Mouse (Mus musculus) kidney, adult 2 months (tissue): Measurements from ENCODE around the gene Ppp4r3b. TPM values are rescaled to one million over a fixed set of nuclear protein-coding genes. Genes with fewer than 3 reads are reported as not detected.

Experiments used
- DNase-seq: peaks from one replicate; pipeline ENCODE4 v3.0.0; 2021
- H3K27ac ChIP-seq: fragments of 200-500 bp; 2 replicates; pipeline ENCODE4 v1.5.1; 2012; ENCODE audit warnings: low read depth, low read length, control low read depth, inconsistent platforms; ENCODE audit not compliant: insufficient read depth
- H3K27me3 ChIP-seq: fragments of 200-500 bp; replicated peaks from 2 replicates; pipeline ENCODE4 v1.6.1; 2012; ENCODE audit warnings: mild to moderate bottlenecking, moderate library complexity, low read length, inconsistent platforms; ENCODE audit not compliant: control insufficient read depth, insufficient read depth
- H3K36me3 ChIP-seq: fragments of 200-500 bp; 2 replicates; pipeline ENCODE4 v1.6.1; 2012; ENCODE audit warnings: mild to moderate bottlenecking, moderate library complexity, low read length, inconsistent platforms; ENCODE audit not compliant: control insufficient read depth, insufficient read depth
- H3K4me1 ChIP-seq: fragments of 200-500 bp; 2 replicates; pipeline ENCODE4 v1.6.1; 2011; ENCODE audit warnings: low read length; ENCODE audit not compliant: control insufficient read depth, insufficient read depth
- H3K4me3 ChIP-seq: fragments of 200-500 bp; 2 replicates; pipeline ENCODE4 v1.5.1; 2011; ENCODE audit warnings: mild to moderate bottlenecking, low read depth, low read length, control low read depth; ENCODE audit not compliant: insufficient read depth
- CTCF ChIP-seq: fragments of 200-500 bp; conservative IDR thresholded peaks from 2 replicates; pipeline ENCODE4 v1.5.1; 2011; ENCODE audit warnings: low read depth, mild to moderate bottlenecking, control low read depth, low read length, moderate library complexity, mixed read lengths; ENCODE audit not compliant: insufficient read depth, insufficient read length
- POLR2A ChIP-seq: fragments of 200-500 bp; IDR thresholded peaks from one replicate; pipeline ENCODE4 v1.6.1; 2011; ENCODE audit warnings: low read depth, low read length, control low read depth
- WGBS: fragments of 180-500 bp; shearing (Covaris S2); methylation state at CpG from one replicate; pipeline ENCODE4 v1.1.7; 2018; 5-methylcytosine and 5-hydroxymethylcytosine counted together
- polyA plus RNA-seq: library from polyadenylated mRNA; depleted of rRNA; stranded (reverse); fragments of >200 nt; gene quantifications from 2 replicates; pipeline ENCODE4 v1.2.3, GENCODE M21; 2012; rRNA removed

The Ppp4r3b gene
- polyA plus RNA-seq, 1 experiment, result 8.7 TPM

DNA sequence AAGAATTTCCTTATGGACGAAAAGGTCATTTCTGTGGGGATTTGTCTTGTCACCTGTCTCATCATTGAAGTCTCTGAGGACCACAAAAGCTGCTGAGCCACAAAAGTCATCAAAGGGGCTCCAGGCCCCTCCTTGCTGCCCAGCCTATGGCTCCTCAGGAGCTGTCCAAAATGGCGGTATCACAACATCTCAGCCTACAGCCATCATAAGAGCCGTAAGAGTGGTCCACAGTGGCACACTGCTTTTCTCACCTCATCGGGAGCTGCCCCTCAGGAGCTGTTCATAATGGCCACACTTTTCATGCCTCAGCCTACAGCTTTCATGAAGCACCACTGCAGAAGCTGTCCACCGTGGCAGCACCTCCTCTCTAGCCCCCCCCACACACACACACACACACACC, 75.7 kb downstream of the Ppp4r3b start:
- WGBS, result over 99% methylated on average over 5 of the region's 5 CpGs

DNA sequence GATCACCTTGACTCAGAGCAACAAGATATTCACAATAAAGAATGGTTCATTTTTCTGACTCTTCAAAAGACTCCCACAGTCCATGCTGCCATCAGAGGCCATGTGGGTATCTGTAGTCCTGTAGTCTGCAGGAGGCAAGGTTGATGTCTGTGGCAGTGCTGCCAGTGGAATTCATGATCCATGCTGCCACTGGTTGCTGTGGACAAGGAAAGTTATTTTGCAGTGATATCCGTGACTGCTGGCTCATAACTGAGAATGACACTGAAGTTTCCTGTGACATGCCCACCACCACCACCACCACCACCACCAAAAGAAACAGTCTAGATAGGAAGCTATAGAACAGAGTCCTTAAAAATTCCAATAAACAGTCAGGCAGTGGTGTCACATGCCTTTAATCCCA, 82.0 kb downstream of the Ppp4r3b start:
- no peak overlapping the region for H3K27ac ChIP-seq

More for the DNA sequence above, 75.7 kb downstream of the Ppp4r3b start:
- H3K4me3 ChIP-seq, result no peak overlapping the region
- no peak overlapping the region for H3K27ac ChIP-seq
- no peak for DNase-seq
- H3K27me3 ChIP-seq, result no peaks in the 10 kb centered on the region
- no peak for TF ChIP-seq CTCF
- TF ChIP-seq POLR2A, result no peak
- 0 out of 2 replicates have a peak, but pooled peaks cover 6% of the 10 kb centered on the region for H3K4me1 ChIP-seq
- H3K36me3 ChIP-seq, result no peaks in the 10 kb centered on the region

DNA sequence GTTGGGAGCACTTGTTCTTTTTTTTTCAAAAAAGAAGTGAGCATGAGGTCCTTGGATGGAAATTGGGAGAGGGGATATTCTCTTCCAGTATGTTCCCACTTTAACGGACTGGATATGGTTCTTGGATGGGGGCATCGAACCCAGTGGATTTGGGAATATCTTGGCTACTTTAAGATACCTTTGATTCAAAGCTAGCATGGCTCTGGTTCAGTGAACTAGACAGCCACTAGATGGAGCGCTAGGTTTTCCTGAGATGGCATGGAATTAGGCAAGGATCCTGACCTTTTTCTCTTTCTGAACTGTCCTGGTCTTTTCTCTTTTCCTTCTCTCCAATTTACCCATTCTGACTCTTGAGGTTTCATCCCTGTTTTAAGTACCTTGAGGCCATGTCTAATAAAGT, 95.1 kb downstream of the Ppp4r3b start:
- Histone ChIP-seq H3K36me3 (no peaks in the 10 kb centered on the region), H3K4me3 (no peak overlapping the region), H3K27me3 (no peaks in the 10 kb centered on the region), H3K27ac (no peak overlapping the region), H3K4me1 (no peaks in the 10 kb centered on the region)
- 23% methylated on average over 3 of the region's 3 CpGs for WGBS
- peak; percentile 56 for DNase-seq
- TF ChIP-seq POLR2A, result no peak
- TF ChIP-seq CTCF, result peak; percentile 56

More for the DNA sequence above, 82.0 kb downstream of the Ppp4r3b start:
- no peaks in the 10 kb centered on the region for H3K36me3 ChIP-seq
- WGBS, result 65% methylated on average over 1 of the region's 1 CpGs
- TF ChIP-seq POLR2A (no peak), CTCF (no peak)
- H3K4me1 ChIP-seq, result no peaks in the 10 kb centered on the region
- H3K27me3 ChIP-seq, result no peaks in the 10 kb centered on the region
- DNase-seq, result no peak
- no peak overlapping the region for H3K4me3 ChIP-seq

Other genes with a start within 250 kb of the Ppp4r3b start
- 13.5 and 13.7 TPM in 2 replicates for gene Pnpt1, start 42.1 kb upstream of the Ppp4r3b start, polyA plus RNA-seq
- gene Cfap36, start 74.5 kb downstream of the Ppp4r3b start, polyA plus RNA-seq, result 9.9 and 10.0 TPM in 2 replicates
- 0.80 and 1.3 TPM in 2 replicates for gene Ccdc88a, start 200.8 kb downstream of the Ppp4r3b start, polyA plus RNA-seq